Mouse (Mus musculus) gastrocnemius, adult 8-10 months (tissue): ENCODE data around the gene Lpcat4. TPM values are rescaled to one million over a fixed set of nuclear protein-coding genes. Genes with fewer than 3 reads are reported as not detected.

Experiments
- DNase-seq, 2 experiments: peaks; one replicate each; pipeline ENCODE4 v3.0.0; 2022; ENCODE audit warnings: low spot score in 2 of 2
- total RNA-seq, 4 experiments: library from RNA; stranded (reverse); gene quantifications; 2 replicates each; pipeline ENCODE4 v1.2.4; 2022

The Lpcat4 gene
- total RNA-seq: 1 to 10 TPM in 2 of 4 experiments, under 1 TPM in 2; 0.61 to 1.3 (median 0.97) TPM

GRCm38 (mm10) chr2:112239212-112239934 is at the start of gene Lpcat4:
Gene Lpcat4, plus strand, starts transcription at chr2:112239468.
- peak; percentile 62 to 73 for DNase-seq

GRCm38 (mm10) chr2:112196859-112197258 is 42.4 kb upstream of the Lpcat4 start:
- no peak for DNase-seq

GRCm38 (mm10) chr2:112203056-112203455 is 36.2 kb upstream of the Lpcat4 start:
- no peak for DNase-seq

GRCm38 (mm10) chr2:112210142-112210541 is 29.1 kb upstream of the Lpcat4 start:
- no peak for DNase-seq

GRCm38 (mm10) chr2:112210699-112211098 is 28.6 kb upstream of the Lpcat4 start:
- no peak for DNase-seq

GRCm38 (mm10) chr2:112215977-112216376 is 23.3 kb upstream of the Lpcat4 start:
- DNase-seq: no peak

GRCm38 (mm10) chr2:112217614-112218013 is 21.7 kb upstream of the Lpcat4 start:
- no peak for DNase-seq

GRCm38 (mm10) chr2:112220880-112221279 is 18.4 kb upstream of the Lpcat4 start:
- no peak for DNase-seq

- no peak for DNase-seq
Measured at GRCm38 (mm10) chr2:112222607-112223006, 16.7 kb upstream of the Lpcat4 start.

- no peak for DNase-seq
Measured at GRCm38 (mm10) chr2:112224356-112224755, 14.9 kb upstream of the Lpcat4 start.

- no peak for DNase-seq
Measured at GRCm38 (mm10) chr2:112232623-112233022, 6.6 kb upstream of the Lpcat4 start.

GRCm38 (mm10) chr2:112236620-112237019 is 2.6 kb upstream of the Lpcat4 start:
- DNase-seq: no peak

GRCm38 (mm10) chr2:112238006-112238405 is 1.3 kb upstream of the Lpcat4 start:
- no peak for DNase-seq

GRCm38 (mm10) chr2:112239935-112240721 is 860 bp downstream of the Lpcat4 start:
- no peak for DNase-seq

- DNase-seq: no peak
Measured at GRCm38 (mm10) chr2:112241787-112242186, 2.5 kb downstream of the Lpcat4 start.

GRCm38 (mm10) chr2:112245307-112245706 is 6.0 kb downstream of the Lpcat4 start:
- DNase-seq: no peak

- DNase-seq: no peak
Measured at GRCm38 (mm10) chr2:112246193-112246592, 6.9 kb downstream of the Lpcat4 start.

GRCm38 (mm10) chr2:112247323-112247722 is 8.1 kb downstream of the Lpcat4 start:
- no peak for DNase-seq

GRCm38 (mm10) chr2:112249780-112250453 is 10.6 kb downstream of the Lpcat4 start:
- DNase-seq: no peak

GRCm38 (mm10) chr2:112254675-112255515 is 15.6 kb downstream of the Lpcat4 start:
- no peak for DNase-seq
